Comparison of ENCODE assay signal across 36 mouse cellular contexts in the genomic region with DNA sequence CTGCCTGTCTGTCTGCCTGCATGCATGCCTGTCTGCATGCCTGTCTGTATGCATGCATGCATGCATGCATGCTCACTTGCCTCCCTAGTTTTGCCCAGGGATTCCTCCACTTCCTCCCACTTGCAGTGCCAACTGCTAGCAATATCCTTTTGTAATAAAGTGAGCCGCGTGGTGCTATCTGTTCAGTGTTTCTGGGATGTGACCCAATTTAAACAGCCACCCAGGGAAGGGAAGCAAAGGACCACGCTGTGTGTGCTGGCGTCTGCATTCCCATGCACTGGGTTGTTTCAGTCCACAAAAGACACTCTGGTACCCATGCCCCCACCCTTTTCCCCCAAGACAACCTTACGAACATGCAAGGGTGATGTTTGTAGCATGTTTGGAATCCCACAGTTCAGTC. TPM values are rescaled to one million over a fixed set of nuclear protein-coding genes. Genes with fewer than 3 reads are reported as not detected.
DNase-seq lines count a peak whose midpoint lies in the region; ATAC-seq lines count a peak whose summit lies in the region.
"Had no signal": no experiment of that assay in that cellular context is flagged by ENCODE, and none has a peak within 500 bp of the region (broad histone marks: within the 10 kb centered on the region; RNA-seq: fewer than 3 reads in every experiment).

No protein-coding gene starts in this region.

- intact Hi-C loops in left cerebral cortex, postnatal 25 days (cut with DNase I): no loop called here

- no peak overlapping the region for H3K4me2 ChIP-seq in hindbrain, embryonic 16.5 days (ENCODE audit: low read length)
- no peak overlapping the region for H3K4me2 ChIP-seq in hindbrain, embryonic 12.5 days (replicated peaks)
- H3K4me2 ChIP-seq in forebrain, embryonic 16.5 days (ENCODE audit: low read length): no peak overlapping the region
- H3K4me2 ChIP-seq: heart, embryonic 12.5 days; hindbrain, embryonic 14.5 days; intestine, embryonic 15.5 days; liver, embryonic 11.5 days had no signal

- WGBS in hindbrain, embryonic 16.5 days: 58% methylated on average over 5 of the region's 5 CpGs
- 87% methylated on average over 5 of the region's 5 CpGs for WGBS in hindbrain, embryonic 12.5 days
- WGBS in forebrain, embryonic 16.5 days: 58% methylated on average over 5 of the region's 5 CpGs

- no peak overlapping the region for H3K27ac ChIP-seq in hindbrain, embryonic 16.5 days (ENCODE audit: low read depth, low read length)
- H3K27ac ChIP-seq in hindbrain, embryonic 12.5 days: no peak overlapping the region
- H3K27ac ChIP-seq in forebrain, embryonic 16.5 days (ENCODE audit: low read length): no peak overlapping the region
- H3K27ac ChIP-seq: forebrain, embryonic 10.5 days; hindbrain, embryonic 14.5 days; intestine, embryonic 15.5 days; macrophage had no signal

- H3K36me3 ChIP-seq in hindbrain, embryonic 16.5 days (ENCODE audit: control insufficient read depth, insufficient read depth, low read length): no peaks in the 10 kb centered on the region
- H3K36me3 ChIP-seq in hindbrain, embryonic 12.5 days: no peaks in the 10 kb centered on the region
- H3K36me3 ChIP-seq in forebrain, embryonic 16.5 days (ENCODE audit: control insufficient read depth, insufficient read depth): no peaks in the 10 kb centered on the region
- H3K36me3 ChIP-seq: forebrain, embryonic 10.5 days; G1E; heart, embryonic 12.5 days; intestine, embryonic 15.5 days had no signal

- no peak overlapping the region for H3K9ac ChIP-seq in hindbrain, embryonic 16.5 days (ENCODE audit: low read depth, low read length)
- H3K9ac ChIP-seq in hindbrain, embryonic 12.5 days: no peak overlapping the region
- H3K9ac ChIP-seq in forebrain, embryonic 16.5 days (replicated peaks; ENCODE audit: low read depth, low read length): no peak overlapping the region
- H3K9ac ChIP-seq: heart, embryonic 12.5 days; hindbrain, embryonic 14.5 days; intestine, embryonic 15.5 days; liver, postnatal 0 days had no signal

- H3K9me3 ChIP-seq in hindbrain, embryonic 16.5 days (ENCODE audit: control insufficient read depth, low read length): no peaks in the 10 kb centered on the region
- no peaks in the 10 kb centered on the region for H3K9me3 ChIP-seq in hindbrain, embryonic 12.5 days (replicated peaks)
- H3K9me3 ChIP-seq in forebrain, embryonic 16.5 days (ENCODE audit: control insufficient read depth, low read length): no peaks in the 10 kb centered on the region
- H3K9me3 ChIP-seq: forebrain, embryonic 10.5 days; G1E; heart, embryonic 12.5 days; intestine, embryonic 15.5 days had no signal

- no peaks in the 10 kb centered on the region for H3K27me3 ChIP-seq in hindbrain, embryonic 16.5 days (replicated peaks; ENCODE audit: control insufficient read depth, insufficient read depth, low read length)
- H3K27me3 ChIP-seq in hindbrain, embryonic 12.5 days: no peaks in the 10 kb centered on the region
- H3K27me3 ChIP-seq in forebrain, embryonic 16.5 days (replicated peaks; ENCODE audit: control insufficient read depth, insufficient read depth, low read length): no peaks in the 10 kb centered on the region
- H3K27me3 ChIP-seq: intestine, embryonic 15.5 days had no signal

- H3K4me3 ChIP-seq in hindbrain, embryonic 16.5 days (ENCODE audit: low read length): no peak overlapping the region
- no peak overlapping the region for H3K4me3 ChIP-seq in hindbrain, embryonic 12.5 days
- no peak overlapping the region for H3K4me3 ChIP-seq in forebrain, embryonic 16.5 days (replicated peaks; ENCODE audit: low read length)
- H3K4me3 ChIP-seq: forebrain, embryonic 10.5 days; heart, embryonic 12.5 days; intestine, embryonic 15.5 days had no signal

- no peaks in the 10 kb centered on the region for H3K4me1 ChIP-seq in hindbrain, embryonic 16.5 days (ENCODE audit: control insufficient read depth, insufficient read depth, low read depth, low read length)
- no peaks in the 10 kb centered on the region for H3K4me1 ChIP-seq in hindbrain, embryonic 12.5 days
- H3K4me1 ChIP-seq in forebrain, embryonic 16.5 days (replicated peaks; ENCODE audit: control insufficient read depth, insufficient read depth, low read length): no peaks in the 10 kb centered on the region
- H3K4me1 ChIP-seq: heart, embryonic 12.5 days; intestine, embryonic 15.5 days had no signal

- peak; percentile 58; the same call in 1 of the 2 replicates for ATAC-seq in hindbrain, embryonic 16.5 days
- ATAC-seq in hindbrain, embryonic 12.5 days (ENCODE audit: low FRiP score): no peak
- no peak for ATAC-seq in forebrain, embryonic 16.5 days
- ATAC-seq: intestine, embryonic 15.5 days; liver, postnatal 0 days; lung, postnatal 0 days; midbrain, embryonic 16.5 days had no signal

- DNase-seq in left cerebral cortex, postnatal 25 days (ENCODE audit: low spot score in 2 of 2): peak; percentile 28 to 65
- DNase-seq in left cerebral cortex, adult 8-10 months (ENCODE audit: low spot score in 2 of 2): no peak
- DNase-seq in Muller cell, postnatal 12 days (ENCODE audit: inconsistent ontology term): peak; percentile 29
- peak; percentile 41 for DNase-seq in layer of hippocampus, adult 9-11 months
- DNase-seq: adrenal gland, adult 2 months; B cell, adult 2 months; cerebellum, adult 11-12 months; cerebellum, postnatal 10 days; gastrocnemius, postnatal 14 days; heart, adult 18-20 months; heart, postnatal 14 days; kidney, adult 8-10 months; kidney, postnatal 14 days; liver, postnatal 0 days; thymus, postnatal 14 days had no signal

RNA-seq across cellular contexts. Expression of gene Lrrc3, which starts 18.7 kb away (rescaled TPM):
- 23.7 and 25.7 TPM in 2 replicates for polyA plus RNA-seq in hindbrain, embryonic 16.5 days (2015; fragmentation: Nextera tagmentation; extraction: Ambion mirVana)
- polyA plus RNA-seq in hindbrain, embryonic 12.5 days (2016; fragmentation: Nextera tagmentation; extraction: Ambion mirVana): 6.8 and 7.4 TPM in 2 replicates
- 10 to 100 TPM; 13.2 to 13.6 TPM for total RNA-seq in left cerebral cortex, postnatal 25 days (2021)
- 10 to 100 TPM in 3 of 4 experiments, 1 to 10 TPM in 1; 9.3 to 10.8 (median 10.4) TPM for total RNA-seq in left cerebral cortex, adult 8-10 months (2022)
- polyA plus RNA-seq in forebrain, embryonic 16.5 days (2015; fragmentation: Nextera tagmentation; extraction: Ambion mirVana): 10.9 and 15.7 TPM in 2 replicates
- total RNA-seq: CH12.LX had no signal
- polyA plus RNA-seq: G1E, macrophage had no signal

RNA-seq across cellular contexts. Expression of gene Trpm2, which starts 49.4 kb away (rescaled TPM):
- polyA plus RNA-seq in hindbrain, embryonic 16.5 days (2015; fragmentation: Nextera tagmentation; extraction: Ambion mirVana): 7.8 and 9.9 TPM in 2 replicates
- 1.3 and 1.4 TPM in 2 replicates for polyA plus RNA-seq in hindbrain, embryonic 12.5 days (2016; fragmentation: Nextera tagmentation; extraction: Ambion mirVana)
- total RNA-seq in left cerebral cortex, postnatal 25 days (2021): 10 to 100 TPM; 32.3 to 44.9 TPM
- 10 to 100 TPM; 49.9 to 64.9 (median 51.2) TPM for total RNA-seq in left cerebral cortex, adult 8-10 months (2022)
- polyA plus RNA-seq in forebrain, embryonic 16.5 days (2015; fragmentation: Nextera tagmentation; extraction: Ambion mirVana): 3.0 and 5.0 TPM in 2 replicates

RNA-seq across cellular contexts. Expression of gene 1810043G02Rik, which starts 57.3 kb away (rescaled TPM):
- 53.9 and 56.7 TPM in 2 replicates for polyA plus RNA-seq in hindbrain, embryonic 16.5 days (2015; fragmentation: Nextera tagmentation; extraction: Ambion mirVana)
- polyA plus RNA-seq in hindbrain, embryonic 12.5 days (2016; fragmentation: Nextera tagmentation; extraction: Ambion mirVana): 33.8 and 34.8 TPM in 2 replicates
- 10 to 100 TPM; 30.3 to 34.7 TPM for total RNA-seq in left cerebral cortex, postnatal 25 days (2021)
- 10 to 100 TPM; 28.1 to 37.1 (median 34.4) TPM for total RNA-seq in left cerebral cortex, adult 8-10 months (2022)
- 33.7 and 36.0 TPM in 2 replicates for polyA plus RNA-seq in forebrain, embryonic 16.5 days (2015; fragmentation: Nextera tagmentation; extraction: Ambion mirVana)

RNA-seq across cellular contexts. Expression of gene Gm3285, which starts 59.2 kb away (rescaled TPM):
- not detected in 2 replicates for polyA plus RNA-seq in hindbrain, embryonic 16.5 days (2015; fragmentation: Nextera tagmentation; extraction: Ambion mirVana)
- not detected in 2 replicates for polyA plus RNA-seq in hindbrain, embryonic 12.5 days (2016; fragmentation: Nextera tagmentation; extraction: Ambion mirVana)
- total RNA-seq in left cerebral cortex, postnatal 25 days (2021): not detected
- not detected for total RNA-seq in left cerebral cortex, adult 8-10 months (2022)
- not detected in 2 replicates for polyA plus RNA-seq in forebrain, embryonic 16.5 days (2015; fragmentation: Nextera tagmentation; extraction: Ambion mirVana)
- total RNA-seq: adrenal gland, adult 2 months; adrenal gland, postnatal 4 days; CH12.LX; G1E; gastrocnemius, postnatal 14 days; heart, adult 18-20 months; heart, postnatal 14 days; layer of hippocampus, adult 8-10 months; neutrophil, adult 5-6 weeks had no signal
- polyA plus RNA-seq: adrenal gland, adult 2 months; cortical plate, adult 2 months; embryonic facial prominence, embryonic 11.5 days; forebrain, embryonic 10.5 days; frontal cortex, adult 2 months; G1E; heart, embryonic 12.5 days; hindbrain, embryonic 14.5 days; intestine, embryonic 15.5 days; limb, embryonic 11.5 days; liver, embryonic 11.5 days; liver, postnatal 0 days; lung, postnatal 0 days; macrophage; midbrain, embryonic 16.5 days; spleen, adult 2 months had no signal

Comparison
In these comparisons a context has a peak if more than half of its experiments do, and no peak if none do; other contexts are left out.
1. DNase-seq: peak in left cerebral cortex, postnatal 25 days (2 of 2), Muller cell, postnatal 12 days (single experiment) and layer of hippocampus, adult 9-11 months (single experiment); none in left cerebral cortex, adult 8-10 months (0 of 2).